Mouse (Mus musculus) heart, adult 18-20 months (tissue): ENCODE results near the gene Ammecr1. TPM values are rescaled to one million over a fixed set of nuclear protein-coding genes. Genes with fewer than 3 reads are reported as not detected.

ENCODE experiments used
- DNase-seq, 2 experiments: peaks; one replicate each; pipeline ENCODE4 v3.0.0; 2021 to 2022; ENCODE audit warnings: mixed read lengths in 1 of 2
- total RNA-seq, 2 experiments: library from RNA; stranded (reverse); gene quantifications; 2 replicates each; pipeline ENCODE4 v1.2.3; 2021

The Ammecr1 gene
- total RNA-seq, 2 experiments from 2014 or later, result 10.3 to 13.2 TPM

GRCm38 (mm10) chrX:142916719-142917118 lies 49.8 kb downstream of the Ammecr1 start:
- no peak for DNase-seq

- DNase-seq, result no peak
These were observed 52.3 kb downstream of the Ammecr1 start for GRCm38 (mm10) chrX:142914208-142914607.

- DNase-seq, result no peak
These were observed 62.7 kb downstream of the Ammecr1 start for GRCm38 (mm10) chrX:142903854-142904253.

GRCm38 (mm10) chrX:142902599-142902998 lies 63.9 kb downstream of the Ammecr1 start:
- DNase-seq, result no peak

GRCm38 (mm10) chrX:142901915-142902314 lies 64.6 kb downstream of the Ammecr1 start:
- no peak for DNase-seq

- no peak for DNase-seq
These were observed 68.1 kb downstream of the Ammecr1 start for GRCm38 (mm10) chrX:142898295-142898887.

- no peak for DNase-seq
These were observed 69.0 kb downstream of the Ammecr1 start for GRCm38 (mm10) chrX:142897477-142898000.

GRCm38 (mm10) chrX:142895316-142895715 lies 71.2 kb downstream of the Ammecr1 start:
- DNase-seq, result no peak

- no peak for DNase-seq
These were observed 80.6 kb downstream of the Ammecr1 start for GRCm38 (mm10) chrX:142885962-142886361.

- DNase-seq, result no peak
These were observed 82.9 kb downstream of the Ammecr1 start for GRCm38 (mm10) chrX:142883593-142883992.

- no peak for DNase-seq
These were observed 84.3 kb downstream of the Ammecr1 start for GRCm38 (mm10) chrX:142882255-142882654.

- peak in 1 of 2 experiments; percentile 18 for DNase-seq
These were observed 96.7 kb downstream of the Ammecr1 start for GRCm38 (mm10) chrX:142869844-142870243.

GRCm38 (mm10) chrX:142848032-142848431 lies 118.5 kb downstream of the Ammecr1 start:
- no peak for DNase-seq

GRCm38 (mm10) chrX:142846266-142846665 lies 120.3 kb downstream of the Ammecr1 start:
- DNase-seq, result peak in 1 of 2 experiments; percentile 3

- DNase-seq, result no peak
These were observed 124.6 kb downstream of the Ammecr1 start for GRCm38 (mm10) chrX:142841916-142842315.

- peak in 1 of 2 experiments; percentile 2 for DNase-seq
These were observed 127.1 kb downstream of the Ammecr1 start for GRCm38 (mm10) chrX:142839411-142839810.

GRCm38 (mm10) chrX:142838841-142839240 lies 127.7 kb downstream of the Ammecr1 start:
- peak in 1 of 2 experiments; percentile 18 for DNase-seq

- peak in 1 of 2 experiments; percentile 7 for DNase-seq
These were observed 129.2 kb downstream of the Ammecr1 start for GRCm38 (mm10) chrX:142837316-142837715.

- no peak for DNase-seq
These were observed 130.1 kb downstream of the Ammecr1 start for GRCm38 (mm10) chrX:142836399-142836798.

- DNase-seq, result peak; percentile 29 to 41
These were observed 131.7 kb downstream of the Ammecr1 start for GRCm38 (mm10) chrX:142834807-142835206.

- peak; percentile 55 to 70 for DNase-seq
These were observed 133.2 kb downstream of the Ammecr1 start for GRCm38 (mm10) chrX:142833164-142833796.

GRCm38 (mm10) chrX:142832221-142832620 lies 134.3 kb downstream of the Ammecr1 start:
- no peak for DNase-seq

- DNase-seq, result peak; percentile 37 to 67
These were observed 136.0 kb downstream of the Ammecr1 start for GRCm38 (mm10) chrX:142830572-142830971.
